Mouse (Mus musculus): ENCODE data around the gene Plekho1.
"Not testable (repeated sequence)": the region's sequence is repeated elsewhere in the genome, so short reads cannot be mapped to it uniquely, and the experiment has no call there.

DNA sequence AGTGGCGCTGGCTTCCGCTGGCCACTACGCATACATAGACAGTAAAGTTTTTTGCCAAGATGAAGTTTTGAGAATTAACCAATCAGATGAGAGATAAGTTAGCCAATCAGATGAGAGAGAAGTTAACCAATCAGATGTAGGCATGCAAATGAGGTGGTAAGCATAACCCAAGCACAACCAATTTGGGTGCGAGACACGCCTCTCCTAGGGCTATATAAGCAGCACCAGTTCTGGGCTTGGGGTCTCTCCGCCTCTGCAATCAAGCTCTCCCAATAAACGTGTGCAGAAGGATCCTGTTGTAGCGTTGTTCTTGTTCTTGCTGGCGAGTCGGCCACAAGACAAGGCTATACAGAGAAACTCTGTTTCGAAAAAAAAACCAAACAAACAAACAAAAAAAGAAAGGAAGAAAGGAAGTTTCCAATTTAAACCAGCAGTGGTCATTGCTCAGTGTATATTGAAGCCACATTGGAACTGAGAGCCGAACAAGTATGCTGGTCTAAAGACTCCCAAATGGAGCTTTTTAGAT, 41.1 kb downstream of the Plekho1 start:
- TF ChIP-seq POLR2A (IDR thresholded peaks at IDR 0.05; ENCODE audit: control insufficient read depth, extremely low read depth, insufficient read depth, low read length, poor library complexity); CTCF (IDR thresholded peaks at IDR 0.05; ENCODE audit: borderline replicate concordance, control insufficient read depth, extremely low read depth, insufficient read depth, low read length, poor library complexity): not testable (repeated sequence)

All from thymus, adult 2 months (tissue).